Mouse (Mus musculus): ENCODE data around the gene Xlr4a. TPM values are rescaled to one million over a fixed set of nuclear protein-coding genes. Genes with fewer than 3 reads are reported as not detected.

Gene Xlr4a
- total RNA-seq, 2 experiments from 2014 or later: 0.91 TPM; not detected in 1

Other genes starting within 250 kb of the Xlr4a start
- gene Cetn2, start 164.1 kb downstream of the Xlr4a start, total RNA-seq (2021): 10 to 100 TPM; 54.1 to 55.2 TPM
- gene Nsdhl, start 163.9 kb downstream of the Xlr4a start, total RNA-seq (2021): 10 to 100 TPM; 47.7 to 52.7 TPM
- 1 to 10 TPM in 1 of 2 experiments, under 1 TPM in 1; 0.90 to 1.0 TPM for gene Zfp185, start 95.1 kb downstream of the Xlr4a start, total RNA-seq (2021)
- gene Pnma5, start 45.4 kb downstream of the Xlr4a start, total RNA-seq (2021): under 1 TPM; 0.41 to 0.59 TPM
- 10 to 100 TPM; 28.7 to 30.8 TPM for gene Pnma3, start 17.7 kb downstream of the Xlr4a start, total RNA-seq (2021)
- gene Xlr3a, start 14.6 kb upstream of the Xlr4a start, total RNA-seq (2021): 1 to 10 TPM in 1 of 2 experiments, under 1 TPM in 1; 0.51 to 4.8 TPM
- 1 to 10 TPM; 1.5 to 1.9 TPM for gene Gm14685, start 34.6 kb upstream of the Xlr4a start, total RNA-seq (2021)
- not detected for gene Xlr5b, start 66.3 kb upstream of the Xlr4a start, total RNA-seq (2021)
- gene DXBay18, start 67.0 kb upstream of the Xlr4a start, total RNA-seq (2021): 1 to 10 TPM in 1 of 2 experiments, under 1 TPM in 1; 0.91 to 1.4 TPM
- gene Spin2d, start 94.5 kb upstream of the Xlr4a start, total RNA-seq (2021): not detected
- gene Xlr3b, start 109.7 kb upstream of the Xlr4a start, total RNA-seq (2021): 1 to 10 TPM; 1.2 to 9.8 TPM
- 1 to 10 TPM in 1 of 2 experiments, under 1 TPM in 1; 0.45 to 1.1 TPM for gene Xlr4b, start 131.9 kb upstream of the Xlr4a start, total RNA-seq (2021)
- 10 to 100 TPM; 14.3 to 15.1 TPM for gene F8a, start 145.8 kb upstream of the Xlr4a start, total RNA-seq (2021)
- under 1 TPM in 1 of 2 experiments, not detected in 1; 0.90 TPM for gene Xlr4c, start 160.7 kb upstream of the Xlr4a start, total RNA-seq (2021)
- not detected for gene Xlr3c, start 182.9 kb upstream of the Xlr4a start, total RNA-seq (2021)
- gene Xlr5a, start 210.5 kb upstream of the Xlr4a start, total RNA-seq (2021): not detected
- gene Xlr5c, start 210.5 kb upstream of the Xlr4a start, total RNA-seq (2021): not detected